Mouse (Mus musculus) embryonic fibroblast, embryonic 13.5 days (primary cell): ENCODE data around the gene Use1.

Experiments used
- CTCF ChIP-seq: IDR thresholded peaks from 2 replicates; pipeline ENCODE4 v1.5.1; 2011; ENCODE audit warnings: mild to moderate bottlenecking, control low read depth, low read length, moderate library complexity, borderline replicate concordance; ENCODE audit not compliant: insufficient read depth
- POLR2A ChIP-seq: IDR thresholded peaks from 2 replicates; pipeline ENCODE4 v1.6.1; 2011; ENCODE audit warnings: low read depth, mild to moderate bottlenecking, control low read depth, low read length, moderate library complexity

DNA sequence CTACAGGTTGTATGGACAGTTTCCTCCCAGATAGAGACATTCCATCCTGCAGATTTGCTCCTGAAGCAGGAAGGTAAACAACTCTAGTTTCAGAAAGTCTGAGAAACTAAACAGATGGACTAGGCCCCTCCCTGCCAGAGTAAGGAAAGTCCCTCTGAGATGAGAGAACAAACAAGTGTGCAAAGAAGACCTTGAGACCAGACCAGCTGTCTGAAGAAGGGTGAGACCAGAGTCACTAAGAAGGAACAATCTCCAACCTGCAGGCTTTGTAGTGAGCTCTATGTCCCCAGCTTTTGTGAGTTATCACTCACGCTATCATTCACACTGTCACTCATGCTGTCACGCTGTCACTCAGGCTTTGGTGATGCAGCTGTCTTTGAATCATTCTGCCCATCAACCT lies 25.0 kb downstream of the Use1 start:
- no peak for TF ChIP-seq POLR2A
- TF ChIP-seq CTCF, result no peak
